Mouse (Mus musculus) megakaryocyte-erythroid progenitor cell, adult 5-6 weeks (primary cell): ENCODE results near the gene Grcc10. TPM values are rescaled to one million over a fixed set of nuclear protein-coding genes. Genes with fewer than 3 reads are reported as not detected.

Experiments used
- ATAC-seq: replicated peaks from 2 replicates; pipeline ENCODE4 v1.8.0; 2016; ENCODE audit warnings: mild to moderate bottlenecking, inconsistent platforms; ENCODE audit not compliant: severe bottlenecking, poor library complexity, low FRiP score, low TSS enrichment
- total RNA-seq, 2 experiments: library from RNA; stranded (forward) in 1 of 2; stranded (reverse) in 1 of 2; fragments of 200-1000, 215-1000 nt in 1 of 2; fragments of >200 nt in 1 of 2; fragmentation: Nextera tagmentation in 1 of 2; gene quantifications; 2 replicates each; pipeline ENCODE4 v1.2.3; 2014 to 2017

Grcc10 gene
- total RNA-seq, 2 experiments from 2014 or later, result 66.5 to 141 TPM

GRCm38 (mm10) chr6:124738511-124739023 is 2.6 kb downstream of the Grcc10 start, which contains the start of gene Ptpn6:
TSS of gene Ptpn6 (minus strand) at chr6:124738714.
- no peak for ATAC-seq

DNA sequence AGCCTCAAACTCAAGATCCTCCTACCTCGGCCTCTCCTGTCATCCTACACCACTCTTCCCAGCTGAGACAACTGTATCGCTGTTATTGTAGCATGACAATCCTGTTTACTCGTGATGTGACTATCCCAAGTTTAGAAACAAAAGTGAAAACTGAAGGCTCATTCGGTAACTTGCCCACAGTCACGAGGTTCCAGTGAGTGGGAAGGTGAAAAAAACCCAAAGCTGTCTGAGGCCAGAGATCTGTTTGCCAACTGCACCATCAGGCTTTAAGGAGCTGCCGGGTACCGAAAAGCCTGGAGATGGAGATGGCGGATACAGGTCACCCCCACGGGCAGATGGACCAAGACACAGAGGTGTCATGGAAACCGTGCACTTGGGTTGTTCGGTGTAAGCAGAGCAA is 4.1 kb downstream of the Grcc10 start:
- ATAC-seq, result no peak

DNA sequence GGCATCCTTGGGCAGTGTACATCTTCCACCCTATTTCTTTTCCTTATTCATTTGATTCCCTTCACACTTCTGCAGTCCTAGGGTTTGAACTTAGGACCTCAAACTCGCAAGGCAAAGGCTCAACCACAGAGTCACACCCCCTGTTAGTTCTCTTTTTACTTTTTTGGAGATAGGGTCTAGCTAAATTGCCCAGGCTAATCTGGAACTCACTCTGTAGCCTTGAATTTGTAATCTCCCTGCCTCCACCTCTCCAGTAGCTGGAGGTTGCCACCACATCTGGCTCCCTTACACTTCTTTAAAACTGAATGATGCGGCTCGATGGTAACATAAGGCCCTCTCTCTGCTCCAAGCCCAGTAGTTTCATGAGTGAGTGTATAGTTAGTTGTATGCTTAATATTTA is 6.8 kb downstream of the Grcc10 start:
- ATAC-seq, result no peak

DNA sequence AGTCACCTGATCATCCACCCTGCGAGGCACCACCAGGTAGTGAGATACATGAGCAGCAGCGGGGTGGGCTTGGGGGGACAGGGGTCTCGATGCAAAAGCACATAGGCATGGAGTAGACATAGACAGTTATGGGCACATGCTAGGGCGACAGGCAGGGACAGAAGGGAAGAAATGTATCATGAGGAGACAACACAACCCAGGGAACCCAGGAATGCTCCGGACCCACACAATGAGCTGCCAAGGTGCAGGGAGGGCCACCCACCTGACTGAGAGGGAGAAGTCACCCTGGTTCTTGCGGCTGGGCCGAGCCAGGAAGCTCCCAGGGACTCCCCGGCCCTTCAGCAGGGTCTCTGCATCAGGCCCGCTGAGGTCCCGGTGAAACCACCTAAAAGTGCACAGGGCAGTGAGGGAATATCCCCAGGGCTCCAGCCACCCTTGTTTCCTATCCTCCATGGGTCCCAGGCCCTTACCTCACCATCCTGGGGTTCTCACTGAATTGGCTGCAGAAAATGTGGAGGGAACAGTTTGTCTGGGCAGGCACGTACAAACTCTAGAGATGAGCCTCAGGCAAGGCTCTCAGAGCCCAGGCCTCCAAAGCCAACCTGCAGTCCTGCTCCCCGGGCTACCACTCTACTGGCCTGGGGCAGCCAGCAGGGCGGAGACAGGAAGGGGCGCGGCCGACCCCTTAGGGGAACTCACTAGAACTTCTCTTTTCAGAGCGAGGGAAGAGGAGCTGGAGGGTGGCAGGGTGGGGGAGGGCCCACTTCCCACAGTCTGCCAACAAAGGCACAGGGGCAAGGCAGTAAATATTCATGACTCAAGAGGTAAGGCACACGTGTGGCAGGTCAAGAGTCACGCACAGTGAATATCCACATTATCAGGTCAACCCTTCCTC is 8.5 kb downstream of the Grcc10 start:
- peak; percentile 83 for ATAC-seq

DNA sequence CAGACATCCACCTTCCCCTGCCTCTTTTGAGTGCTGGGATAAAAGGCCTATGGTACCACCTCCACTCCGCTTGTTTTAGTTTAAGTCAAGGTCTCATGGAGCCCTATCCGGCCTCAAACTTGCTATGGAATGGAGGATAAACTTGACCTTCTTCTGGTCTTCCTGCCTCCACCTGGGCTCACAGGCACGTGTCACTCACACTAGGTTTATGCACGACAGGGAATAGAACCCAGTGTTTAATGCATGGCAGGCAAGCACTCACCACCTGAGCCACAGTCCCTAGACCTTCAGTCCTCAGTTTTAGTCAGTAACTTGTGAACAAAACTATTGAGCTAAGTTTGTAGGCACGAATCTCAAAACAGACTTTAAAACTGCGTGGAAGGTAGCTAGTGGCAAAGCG is 10.1 kb downstream of the Grcc10 start:
- no peak for ATAC-seq

DNA sequence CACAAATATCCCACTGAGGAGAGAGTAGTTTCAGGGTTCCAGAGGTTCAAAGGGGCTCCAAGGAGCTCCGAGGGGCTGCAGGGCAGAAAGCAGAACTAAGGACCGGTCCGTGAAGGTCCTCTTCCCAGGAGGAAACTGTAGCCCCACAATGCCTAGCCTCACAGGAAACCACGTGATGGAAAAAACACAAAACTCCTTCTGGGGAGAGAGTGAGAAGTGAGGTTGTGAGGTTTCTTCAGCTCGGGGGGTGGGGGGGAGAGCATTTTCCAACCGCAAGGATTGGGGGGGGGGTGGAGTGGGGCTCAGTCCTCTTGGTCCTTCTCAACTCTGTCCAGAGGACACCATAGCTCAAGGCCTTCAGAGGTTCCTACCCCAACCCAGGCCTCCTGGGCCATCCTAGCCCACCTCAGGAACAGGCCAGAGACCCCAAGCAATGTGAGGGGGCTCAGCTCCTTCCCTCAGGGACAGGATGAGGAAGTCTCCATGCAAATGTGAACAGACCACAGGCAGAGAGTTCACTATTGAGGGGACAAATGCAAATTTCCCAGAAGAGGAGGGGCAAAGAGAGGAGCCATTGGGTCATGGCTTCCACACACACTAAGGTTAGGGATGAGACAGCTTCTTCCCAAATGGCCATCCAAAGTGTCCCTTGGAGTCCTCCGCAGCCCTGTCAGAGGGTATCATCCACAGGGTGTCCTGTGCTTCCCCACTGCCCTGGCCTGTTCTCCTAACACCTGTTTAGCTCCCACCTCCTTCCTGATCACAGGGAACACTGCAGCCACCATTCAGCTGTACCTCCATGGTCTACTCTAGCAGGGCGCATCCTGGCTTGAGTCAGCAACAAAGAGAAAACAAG is 11.1 kb downstream of the Grcc10 start:
- no peak for ATAC-seq

DNA sequence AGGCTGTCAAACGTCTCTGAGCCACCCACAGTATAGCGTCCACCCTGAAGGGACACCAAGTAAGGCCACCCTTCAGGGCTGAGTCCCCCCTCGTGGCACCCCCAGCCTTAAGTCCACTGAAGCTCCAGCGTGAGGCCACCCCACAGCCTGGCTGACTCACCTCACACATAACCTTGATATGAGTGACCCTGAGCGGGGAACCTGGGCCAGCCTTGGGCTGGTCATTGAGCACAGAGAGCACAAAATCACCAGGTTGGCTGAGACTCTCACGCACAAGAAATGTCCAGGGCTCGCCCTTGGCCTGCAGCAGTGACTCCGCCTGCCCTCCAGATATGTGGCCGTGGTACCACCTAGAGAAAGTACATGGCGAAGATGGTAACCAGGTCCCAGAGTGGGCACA is 12.6 kb downstream of the Grcc10 start:
- no peak for ATAC-seq

DNA sequence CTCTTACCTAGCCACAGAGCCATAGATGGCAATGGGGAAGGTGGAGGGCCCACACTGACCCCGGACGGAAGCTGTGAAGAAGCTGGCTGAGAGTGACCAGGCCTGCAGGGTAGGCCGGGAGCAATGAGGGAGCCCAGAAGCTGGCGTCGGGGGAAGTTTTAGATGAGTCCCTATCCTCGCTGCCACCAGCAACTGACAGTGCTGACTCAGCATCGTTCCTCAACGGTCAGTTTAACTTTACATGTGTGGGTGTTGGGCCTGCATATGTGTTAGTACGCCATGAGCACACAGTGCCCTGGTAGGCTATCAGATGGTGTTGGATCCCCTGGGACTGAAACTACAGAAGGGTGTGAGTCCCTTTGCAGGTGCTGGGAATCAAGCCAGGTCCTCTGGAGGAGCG is 16.7 kb downstream of the Grcc10 start:
- peak; percentile 9 for ATAC-seq

DNA sequence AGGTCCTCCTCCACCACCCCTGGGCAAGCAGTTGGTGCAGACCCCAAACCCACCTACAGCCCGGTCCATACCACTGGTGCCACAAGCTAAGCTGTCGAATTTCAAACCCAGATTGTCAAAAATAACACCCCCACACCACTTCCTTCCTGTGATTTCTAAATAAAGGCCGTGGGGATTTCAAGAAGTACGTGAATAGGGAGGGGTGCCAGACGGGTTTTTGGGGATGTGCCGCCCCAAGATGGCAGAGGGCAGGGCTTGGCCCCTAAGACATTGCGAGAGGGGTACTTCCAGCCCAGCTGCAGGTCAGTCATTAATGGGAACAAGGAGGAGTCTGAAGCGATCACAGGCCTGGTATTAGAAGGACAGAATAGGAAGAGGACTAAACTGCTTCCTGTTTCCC is 17.6 kb downstream of the Grcc10 start:
- ATAC-seq, result no peak

- ATAC-seq, result no peak
Measured at GRCm38 (mm10) chr6:124722876-124723473, 18.2 kb downstream of the Grcc10 start.

GRCm38 (mm10) chr6:124720904-124721303 is 20.3 kb downstream of the Grcc10 start:
- ATAC-seq, result no peak

- ATAC-seq, result peak; percentile 60
Measured at GRCm38 (mm10) chr6:124719354-124719978, 21.7 kb downstream of the Grcc10 start.

DNA sequence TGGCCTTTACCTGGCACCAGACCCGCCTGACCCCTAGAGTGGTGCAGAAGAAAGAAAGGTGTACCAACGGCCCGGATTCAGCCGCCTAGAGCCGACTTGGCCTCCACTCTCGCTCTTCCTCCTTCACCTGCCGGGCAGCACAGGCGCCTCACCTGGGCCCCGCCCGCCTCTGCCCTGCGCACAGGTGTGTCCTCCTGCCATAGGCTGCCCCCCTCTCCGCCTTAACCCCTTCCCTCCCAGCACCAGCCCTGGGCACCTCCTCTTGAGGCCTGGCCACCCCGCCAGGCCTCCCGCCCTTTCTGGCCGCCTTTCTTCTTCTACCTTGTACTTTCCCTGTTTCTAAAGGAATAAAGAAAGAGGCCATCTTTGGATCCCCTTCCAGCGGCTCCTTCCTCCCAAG is 22.5 kb downstream of the Grcc10 start:
- ATAC-seq, result no peak

DNA sequence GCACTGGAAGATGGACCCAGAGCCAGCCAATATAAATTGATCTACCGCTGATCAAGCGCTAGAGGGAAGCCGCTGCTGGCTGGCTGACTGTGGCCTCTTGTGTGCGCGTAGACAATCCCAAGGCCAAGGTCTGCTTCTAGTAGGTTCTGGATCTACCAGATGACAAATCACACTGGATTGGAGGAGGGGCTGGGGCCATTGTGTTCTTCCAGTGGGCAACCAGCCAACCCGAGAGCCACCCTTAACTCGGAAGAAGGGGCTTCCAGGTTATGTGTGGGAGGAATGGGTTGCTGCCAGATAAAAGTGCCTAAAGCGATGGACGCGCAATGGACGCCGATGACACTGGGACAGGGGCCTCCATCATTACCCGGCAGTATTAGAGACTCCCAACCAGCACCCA is 23.2 kb downstream of the Grcc10 start:
- no peak for ATAC-seq

DNA sequence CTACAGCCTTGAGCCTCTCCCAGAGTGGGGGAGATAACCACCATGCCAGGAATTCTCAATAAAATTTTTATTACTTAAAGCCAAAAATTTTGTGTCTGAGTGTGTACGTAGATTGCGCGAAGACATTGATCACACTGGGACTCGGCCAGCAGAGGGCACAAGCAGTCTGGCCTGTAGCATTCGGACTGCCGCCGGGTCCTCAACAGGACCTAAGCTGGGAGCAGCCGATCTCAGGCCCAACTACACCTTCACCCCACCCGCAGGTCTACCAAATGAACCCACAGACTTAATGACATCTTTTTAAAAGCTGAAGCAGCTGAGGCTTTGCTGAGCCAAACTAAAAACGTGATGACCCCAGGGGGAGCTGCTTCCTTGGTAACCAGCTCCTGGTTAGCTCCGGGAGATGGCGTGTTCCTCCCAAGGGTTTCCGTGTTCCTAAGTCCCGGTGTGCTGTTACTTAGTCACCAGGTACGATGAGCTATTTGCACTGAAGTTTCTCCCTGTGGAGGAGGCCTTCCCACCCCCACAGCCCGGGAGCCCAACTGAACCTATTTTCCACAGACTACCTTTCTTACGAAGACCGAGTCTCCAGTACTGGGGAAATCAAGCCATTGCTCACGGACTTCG is 24.2 kb downstream of the Grcc10 start:
- ATAC-seq, result no peak

- ATAC-seq, result no peak
Measured at GRCm38 (mm10) chr6:124712918-124713317, 28.3 kb downstream of the Grcc10 start.

DNA sequence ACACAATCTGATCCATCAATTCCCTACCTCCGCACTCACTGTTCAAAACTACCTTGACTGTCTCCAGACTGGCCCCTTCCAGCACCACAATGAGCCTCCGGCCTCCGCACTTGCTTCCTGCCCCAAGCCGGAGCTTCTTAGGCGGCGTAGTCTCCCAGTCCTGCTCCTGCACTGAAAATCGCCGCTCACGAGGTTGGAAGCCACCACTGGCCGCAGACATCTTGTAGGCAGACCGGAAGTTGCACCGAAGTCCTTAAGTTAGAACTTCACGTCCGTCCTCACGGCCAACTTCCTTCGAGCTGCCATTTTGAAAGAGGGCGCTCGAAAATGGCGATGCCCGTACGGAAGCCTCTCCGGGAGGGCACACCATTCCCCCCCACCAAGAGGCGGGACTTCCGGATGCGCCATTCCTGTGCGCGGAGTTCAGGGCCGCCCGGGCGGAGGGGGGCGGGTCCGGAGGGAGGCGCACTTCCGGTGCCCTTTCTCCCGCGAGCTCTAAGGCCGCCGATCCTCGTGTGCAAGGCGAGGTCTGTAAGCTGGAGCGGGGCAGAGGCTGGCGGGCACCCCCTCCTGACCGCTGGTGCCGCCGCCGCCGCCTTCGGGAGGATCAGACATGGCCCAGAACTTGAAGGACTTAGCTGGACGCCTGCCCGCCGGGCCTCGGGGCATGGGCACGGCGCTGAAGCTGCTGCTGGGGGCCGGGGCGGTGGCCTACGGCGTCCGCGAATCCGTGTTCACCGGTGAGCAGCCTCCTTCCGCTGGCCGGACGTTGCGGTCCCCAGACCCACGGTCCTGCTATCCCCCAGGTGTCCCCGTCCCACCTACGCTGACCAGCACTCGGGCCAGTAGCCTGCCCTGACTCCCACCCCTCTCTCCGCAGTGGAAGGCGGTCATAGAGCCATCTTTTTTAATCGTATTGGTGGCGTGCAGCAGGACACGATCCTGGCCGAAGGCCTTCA is 29.1 kb downstream of the Grcc10 start, which contains the start of the genes Emg1 and Phb2:
TSS of gene Emg1 (minus strand) at position 355 of the 959 bp plus-strand sequence.
TSS of gene Phb2 (plus strand) at position 513 of the 959 bp plus-strand sequence.
- ATAC-seq, result peak; percentile 87
